In the genomic region with DNA sequence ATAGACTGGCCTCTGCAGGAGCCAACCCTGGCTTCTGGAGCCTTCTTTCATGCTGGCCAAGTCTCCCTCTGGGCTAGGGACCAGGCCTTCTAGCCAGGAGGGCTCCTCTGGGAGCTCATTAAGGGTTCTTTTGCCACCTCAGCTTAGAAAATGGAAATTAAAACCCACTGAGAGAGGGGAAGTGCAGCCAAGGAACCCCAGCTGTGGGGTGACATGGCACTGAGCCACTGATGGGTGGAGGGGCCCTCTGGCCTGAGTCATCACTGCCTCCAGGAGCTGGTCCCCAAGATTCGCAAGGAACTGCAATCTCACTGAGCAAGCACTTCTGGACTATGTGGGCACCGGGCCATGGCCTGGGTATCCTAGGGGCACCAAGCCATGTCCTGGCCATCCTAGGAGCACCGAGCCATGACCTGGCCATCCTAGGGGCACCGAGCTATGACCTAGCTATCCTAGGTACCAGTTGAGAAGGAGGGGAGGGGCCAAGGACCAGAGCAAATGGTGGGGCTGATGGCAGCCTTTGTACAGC, we compare ENCODE assay signal across 14 mouse cellular contexts. TPM values are rescaled to one million over a fixed set of nuclear protein-coding genes. Genes with fewer than 3 reads are reported as not detected.
DNase-seq lines count a peak whose midpoint lies in the region; ATAC-seq and TF ChIP-seq lines count a peak whose summit lies in the region.
"Had no signal": no experiment of that assay in that cellular context is flagged by ENCODE, and none has a peak within 500 bp of the region (broad histone marks: within the 10 kb centered on the region; RNA-seq: fewer than 3 reads in every experiment).

No protein-coding gene starts in this region.

- no peak overlapping the region for H3K9ac ChIP-seq in kidney, embryonic 16.5 days (replicated peaks; ENCODE audit: low read length)
- H3K9ac ChIP-seq: embryonic facial prominence, embryonic 13.5 days; liver, postnatal 0 days; midbrain, embryonic 12.5 days; neural tube, embryonic 13.5 days had no signal

- 55% methylated on average over 4 of the region's 4 CpGs for WGBS in kidney, adult 2 months
- 82% methylated on average over 4 of the region's 4 CpGs for WGBS in kidney, embryonic 16.5 days

- DNase-seq in kidney, adult 2 months, result peak; percentile 34
- peak; percentile 20 to 21 for DNase-seq in right cerebral cortex, adult 2 months (ENCODE audit: low spot score in 2 of 2)
- no peak for DNase-seq in right cerebral cortex, postnatal 14 days
- peak; percentile 39 to 49 for DNase-seq in layer of hippocampus, adult 2 months (ENCODE audit: low spot score in 2 of 2)
- DNase-seq in right cerebral cortex, postnatal 25 days, result peak; percentile 18
- DNase-seq: cerebellum, postnatal 14 days; heart, postnatal 14 days; liver, postnatal 0 days had no signal

- TF ChIP-seq CTCF in kidney, adult 2 months (conservative IDR thresholded peaks at IDR 0.05; ENCODE audit: insufficient read depth, insufficient read length, low read depth, low read length), result no peak
- no peak for TF ChIP-seq CTCF in layer of hippocampus, adult 2 months (conservative IDR thresholded peaks at IDR 0.05)

- no peak for ATAC-seq in kidney, embryonic 16.5 days (ENCODE audit: low FRiP score, low TSS enrichment)
- ATAC-seq in granulocyte monocyte progenitor cell, adult 5-6 weeks (replicated peaks; ENCODE audit: poor library complexity, severe bottlenecking), result no peak
- ATAC-seq: forebrain, embryonic 14.5 days; liver, postnatal 0 days had no signal

- H3K4me1 ChIP-seq in kidney, adult 2 months (ENCODE audit: control insufficient read depth, insufficient read depth, low read length), result no peaks in the 10 kb centered on the region; the same call in none of the 2 replicates
- peaks cover 35% of the 10 kb centered on the region for H3K4me1 ChIP-seq in kidney, embryonic 16.5 days (ENCODE audit: insufficient read depth, low read length)

- H3K4me2 ChIP-seq in kidney, embryonic 16.5 days (replicated peaks; ENCODE audit: low read depth, low read length), result no peak overlapping the region
- H3K4me2 ChIP-seq: embryonic facial prominence, embryonic 13.5 days; midbrain, embryonic 12.5 days; neural tube, embryonic 13.5 days had no signal

- TF ChIP-seq POLR2A in kidney, adult 2 months (IDR thresholded peaks at IDR 0.05; ENCODE audit: low read depth, low read length), result no peak

- no peaks in the 10 kb centered on the region for H3K9me3 ChIP-seq in kidney, embryonic 16.5 days (ENCODE audit: low read length)
- H3K9me3 ChIP-seq: embryonic facial prominence, embryonic 13.5 days; midbrain, embryonic 12.5 days; neural tube, embryonic 13.5 days had no signal

- H3K4me3 ChIP-seq in kidney, adult 2 months (ENCODE audit: insufficient read depth, low read depth, low read length), result no peak overlapping the region
- no peak overlapping the region for H3K4me3 ChIP-seq in kidney, embryonic 16.5 days (ENCODE audit: low read length)
- no peak overlapping the region for H3K4me3 ChIP-seq in layer of hippocampus, adult 2 months
- H3K4me3 ChIP-seq: embryonic facial prominence, embryonic 13.5 days; midbrain, embryonic 12.5 days; neural tube, embryonic 13.5 days had no signal

- H3K27me3 ChIP-seq in kidney, adult 2 months (replicated peaks; ENCODE audit: control insufficient read depth, insufficient read depth, low read length), result no peaks in the 10 kb centered on the region
- no peaks in the 10 kb centered on the region for H3K27me3 ChIP-seq in kidney, embryonic 16.5 days (ENCODE audit: insufficient read depth, low read length)
- H3K27me3 ChIP-seq: embryonic facial prominence, embryonic 13.5 days; midbrain, embryonic 12.5 days; neural tube, embryonic 13.5 days had no signal

- H3K27ac ChIP-seq in kidney, adult 2 months (ENCODE audit: insufficient read depth, low read depth, low read length), result no peak overlapping the region
- H3K27ac ChIP-seq in kidney, embryonic 16.5 days (ENCODE audit: low read length), result no peak overlapping the region
- H3K27ac ChIP-seq in layer of hippocampus, adult 2 months, result no peak overlapping the region
- H3K27ac ChIP-seq: embryonic facial prominence, embryonic 13.5 days; midbrain, embryonic 12.5 days; neural tube, embryonic 13.5 days had no signal

- no peaks in the 10 kb centered on the region for H3K36me3 ChIP-seq in kidney, adult 2 months (ENCODE audit: control insufficient read depth, insufficient read depth, low read length)
- no peaks in the 10 kb centered on the region for H3K36me3 ChIP-seq in kidney, embryonic 16.5 days (ENCODE audit: insufficient read depth, low read length)
- H3K36me3 ChIP-seq: embryonic facial prominence, embryonic 13.5 days; midbrain, embryonic 12.5 days; neural tube, embryonic 13.5 days had no signal

RNA-seq across cellular contexts. Expression of a gene that starts 28.0 kb away (rescaled TPM):
- polyA plus RNA-seq in kidney, adult 2 months (2012; rRNA removed), result 8.8 and 10.0 TPM in 2 replicates
- 9.5 and 11.1 TPM in 2 replicates for polyA plus RNA-seq in kidney, embryonic 16.5 days (2015; fragmentation: Nextera tagmentation; extraction: Ambion mirVana)
- total RNA-seq in layer of hippocampus, adult 2 months (2021), result 1 to 10 TPM; 4.7 to 7.7 TPM
- total RNA-seq in granulocyte monocyte progenitor cell, adult 5-6 weeks (2014; fragmentation: Nextera tagmentation), result 0.30 and 0.70 TPM in 2 replicates
- total RNA-seq in granulocyte monocyte progenitor cell, adult 5-6 weeks (2017), result 0.05 and 0.13 TPM in 2 replicates

RNA-seq across cellular contexts. Expression of a gene that starts 39.1 kb away (rescaled TPM):
- polyA plus RNA-seq in kidney, adult 2 months (2012; rRNA removed), result 0.03 and 0.04 TPM in 2 replicates
- 0.22 and 0.34 TPM in 2 replicates for polyA plus RNA-seq in kidney, embryonic 16.5 days (2015; fragmentation: Nextera tagmentation; extraction: Ambion mirVana)
- total RNA-seq in layer of hippocampus, adult 2 months (2021), result under 1 TPM; 0.22 to 0.36 TPM
- total RNA-seq in granulocyte monocyte progenitor cell, adult 5-6 weeks (2014; fragmentation: Nextera tagmentation), result not detected in 2 replicates
- not detected in 2 replicates for total RNA-seq in granulocyte monocyte progenitor cell, adult 5-6 weeks (2017)
- polyA plus RNA-seq: liver, postnatal 0 days had no signal

RNA-seq across cellular contexts. Expression of a gene that starts 46.9 kb away (rescaled TPM):
- polyA plus RNA-seq in kidney, adult 2 months (2012; rRNA removed), result 7.9 and 10.4 TPM in 2 replicates
- 2.2 and 2.3 TPM in 2 replicates for polyA plus RNA-seq in kidney, embryonic 16.5 days (2015; fragmentation: Nextera tagmentation; extraction: Ambion mirVana)
- not detected for total RNA-seq in layer of hippocampus, adult 2 months (2021)
- not detected in 2 replicates for total RNA-seq in granulocyte monocyte progenitor cell, adult 5-6 weeks (2014; fragmentation: Nextera tagmentation)
- not detected in 2 replicates for total RNA-seq in granulocyte monocyte progenitor cell, adult 5-6 weeks (2017)
- total RNA-seq: heart, postnatal 14 days had no signal
- polyA plus RNA-seq: neural tube, embryonic 13.5 days had no signal
